Mouse (Mus musculus) embryonic stem cell, embryonic (primary cell): Measurements from ENCODE around the gene Tmem210.

Source experiments
- CTCF ChIA-PET, 4 experiments: fragments of 300-600 bp in 2 of 4; fragments of 350-600 bp in 2 of 4; sonication (Branson Sonifier 250); formaldehyde crosslinking; loops; one replicate each; lab custom pipeline; 2022; ENCODE audit warnings: inconsistent platforms in 2 of 4; lab: Charles Lee
- POLR2A ChIA-PET, 4 experiments: fragments of 300-600 bp in 2 of 4; fragments of 350-600 bp in 2 of 4; sonication (Branson Sonifier 250); formaldehyde crosslinking; loops; one replicate each; lab custom pipeline; 2022; ENCODE audit warnings: antibody characterized with exemption in 4 of 4, inconsistent platforms in 1 of 4; lab: Charles Lee

Gene Tmem210

DNA sequence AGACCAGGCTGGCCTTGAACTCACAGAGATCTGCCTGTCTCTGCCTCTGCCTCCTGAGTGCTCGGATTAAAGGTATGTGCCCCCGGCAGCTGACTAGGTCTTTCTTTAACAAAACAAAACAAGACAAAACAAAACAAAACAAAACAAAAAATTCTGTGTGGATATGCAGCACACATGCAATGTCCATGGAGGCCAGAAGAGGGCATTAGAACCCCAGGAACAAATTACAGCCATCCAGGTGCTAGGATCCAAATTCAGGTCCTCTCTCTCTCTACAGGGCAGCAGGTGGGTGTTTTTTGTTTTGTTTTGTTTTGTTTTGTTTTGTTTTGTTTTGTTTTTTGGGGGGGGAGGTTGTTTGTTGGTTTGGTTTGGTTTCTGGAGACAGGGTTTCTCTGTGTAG is 29.1 kb upstream of the Tmem210 start:
- CTCF ChIA-PET = interaction anchor here in 1 of 4 experiments (1.0 kb wide), 1 partner anchor 60 kb away, joined by 3 read pairs; the partner anchor contains the start of gene Grin1

GRCm38 (mm10) chr2:25261870-25262269 is 26.1 kb upstream of the Tmem210 start:
- ChIA-PET CTCF (interaction anchor here in 3 of 4 experiments (0.6 to 1.9 kb wide), 21 partner anchors 10 to 812 kb away, joined by 3 to 10 read pairs (median 4); partner anchors contain the start of genes Abca2 (in 1 of the 3), Anapc2 (in 1 of the 3), Arrdc1 (in 1 of the 3) and Lrrc26 (in 1 of the 3)), POLR2A (interaction anchor here (0.6 to 75.9 kb wide), 47 partner anchors 8 to 884 kb away, joined by 3 to 2347 read pairs (median 4); partner anchors contain the start of genes Anapc2 (in 4 of the 4), Ssna1 (in 4 of the 4), Nrarp (in 3 of the 4) and Fam166a (in 2 of the 4))

More for the DNA sequence above, 29.1 kb upstream of the Tmem210 start:
- POLR2A ChIA-PET = interaction anchor here in 3 of 4 experiments (0.7 to 75.9 kb wide), 5 partner anchors 13 to 197 kb away, joined by 3 to 2347 read pairs (median 4); partner anchors contain the start of genes Fam166a (in 2 of the 3), Nelfb (in 2 of the 3), Rnf224 (in 2 of the 3) and Slc34a3 (in 2 of the 3)

- POLR2A ChIA-PET = interaction anchor here (0.6 to 75.9 kb wide), 57 partner anchors 8 to 884 kb away, joined by 3 to 2347 read pairs (median 4); partner anchors contain the start of genes Anapc2 (in 4 of the 4), Ssna1 (in 4 of the 4), Nrarp (in 3 of the 4) and Cysrt1 (in 2 of the 4)
- CTCF ChIA-PET = interaction anchor here in 3 of 4 experiments (0.6 to 1.9 kb wide), 24 partner anchors 9 to 812 kb away, joined by 3 to 10 read pairs (median 4); partner anchors contain the start of genes Abca2 (in 1 of the 3), Anapc2 (in 1 of the 3), Arrdc1 (in 1 of the 3) and Lrrc26 (in 1 of the 3)
Measured at GRCm38 (mm10) chr2:25262291-25262767, 25.6 kb upstream of the Tmem210 start, which contains the start of gene Tprn. Gene Tprn (plus strand): TSS chr2:25262618.

GRCm38 (mm10) chr2:25262795-25263622 is 24.9 kb upstream of the Tmem210 start:
- CTCF ChIA-PET = interaction anchor here in 3 of 4 experiments (0.7 to 1.9 kb wide), 18 partner anchors 9 to 328 kb away, joined by 3 to 10 read pairs (median 4); partner anchors contain the start of genes Abca2 (in 1 of the 3), Anapc2 (in 1 of the 3), Arrdc1 (in 1 of the 3) and Lrrc26 (in 1 of the 3)
- POLR2A ChIA-PET = interaction anchor here (0.7 to 75.9 kb wide), 52 partner anchors 9 to 885 kb away, joined by 3 to 2347 read pairs (median 4); partner anchors contain the start of genes Anapc2 (in 4 of the 4), Ssna1 (in 4 of the 4), Nrarp (in 3 of the 4) and Cysrt1 (in 2 of the 4)

DNA sequence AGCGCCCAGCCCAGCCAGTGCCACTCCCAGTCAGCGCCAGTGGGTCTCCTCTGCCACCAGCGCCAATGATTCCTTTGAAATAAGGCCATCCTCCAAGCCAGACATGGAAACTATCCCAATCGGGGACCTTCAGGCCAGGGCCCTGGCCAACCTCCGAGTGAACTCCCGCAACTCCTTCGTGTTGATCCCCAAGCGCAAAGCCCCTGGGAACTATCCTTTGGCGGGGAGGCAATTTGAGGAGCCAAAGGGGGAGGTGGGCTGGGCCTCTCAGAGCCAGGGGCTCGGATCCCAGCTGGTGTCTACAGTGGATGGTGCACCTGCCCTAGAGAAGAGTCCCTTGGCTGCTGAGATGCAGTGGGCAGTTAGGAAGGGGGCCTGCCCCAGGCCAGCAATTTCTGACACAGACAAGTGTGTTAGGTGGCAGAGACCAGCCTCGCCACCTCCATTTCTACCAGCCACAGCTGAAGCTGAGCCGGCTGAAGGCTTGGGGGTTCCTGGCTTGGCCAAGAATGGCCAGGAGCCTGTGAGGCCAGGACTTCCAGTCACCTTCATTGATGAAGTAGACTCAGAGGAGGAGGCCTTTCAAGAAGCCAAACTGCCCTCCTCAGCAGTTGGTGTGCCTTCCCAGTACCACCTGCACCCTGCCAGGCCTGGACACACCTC is 24.2 kb upstream of the Tmem210 start:
- POLR2A ChIA-PET = interaction anchor here in 3 of 4 experiments (1.2 to 75.9 kb wide), 13 partner anchors 8 to 294 kb away, joined by 3 to 2347 read pairs (median 7); partner anchors contain the start of genes Anapc2 (in 2 of the 3), Fam166a (in 2 of the 3), Nelfb (in 2 of the 3) and Rnf224 (in 2 of the 3)

DNA sequence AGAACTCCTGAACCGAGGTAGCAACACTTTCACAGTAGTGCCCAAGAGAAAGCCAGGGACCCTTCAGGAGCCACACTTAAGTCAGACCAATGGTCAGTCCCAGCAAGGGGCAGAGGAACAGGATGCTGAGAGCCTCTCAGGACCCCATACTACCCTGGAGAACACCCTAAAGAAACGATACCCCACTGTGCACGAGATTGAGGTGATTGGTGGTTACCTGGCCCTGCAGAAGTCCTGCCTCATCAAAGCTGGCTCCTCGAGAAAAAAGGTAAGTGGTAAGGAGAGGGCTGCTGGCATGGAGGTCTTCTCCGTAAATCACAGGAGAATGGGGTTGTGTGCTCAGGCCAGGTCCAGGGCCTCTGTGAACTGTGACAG is 23.7 kb upstream of the Tmem210 start:
- POLR2A ChIA-PET = interaction anchor here in 3 of 4 experiments (0.9 to 75.9 kb wide), 6 partner anchors 8 to 68 kb away, joined by 3 to 2347 read pairs (median 12); partner anchors contain the start of genes Fam166a (in 2 of the 3), Nelfb (in 2 of the 3), Rnf224 (in 2 of the 3) and Slc34a3 (in 2 of the 3)
- CTCF ChIA-PET = no interaction called here

More for the DNA sequence above, 24.2 kb upstream of the Tmem210 start:
- CTCF ChIA-PET = interaction anchor here in 2 of 4 experiments (1.1 to 1.9 kb wide), 3 partner anchors 8 to 83 kb away, joined by 3 to 10 read pairs (median 9); partner anchors contain the start of genes Anapc2 (in 1 of the 2), Nrarp (in 1 of the 2) and Ssna1 (in 1 of the 2)

DNA sequence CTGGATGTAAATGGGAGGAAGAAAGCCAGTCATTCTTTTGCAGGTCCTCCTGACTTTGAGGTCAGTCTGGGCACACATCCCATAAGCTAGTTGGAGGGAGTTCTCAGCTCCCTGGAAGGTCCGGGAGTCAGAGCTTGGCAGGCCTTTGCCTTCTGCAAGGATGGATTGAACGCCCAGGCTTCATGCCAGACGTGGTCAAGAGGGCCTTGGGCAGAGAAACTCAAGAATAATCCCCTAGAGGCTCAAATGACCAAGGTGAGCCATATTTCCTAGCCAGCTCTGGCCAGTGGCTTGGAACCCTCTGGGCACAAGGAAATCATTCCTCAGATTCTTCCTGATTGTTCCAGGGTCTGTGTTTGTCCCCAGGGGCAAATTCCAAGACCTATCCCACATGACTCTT is 23.1 kb upstream of the Tmem210 start:
- CTCF ChIA-PET = interaction anchor here in 2 of 4 experiments (0.6 to 1.0 kb wide), 4 partner anchors 14 to 68 kb away, joined by 3 to 12 read pairs (median 4); no protein-coding TSS in a partner anchor
- POLR2A ChIA-PET = interaction anchor here in 3 of 4 experiments (0.7 to 75.9 kb wide), 11 partner anchors 9 to 98 kb away, joined by 3 to 2347 read pairs (median 3); partner anchors contain the start of genes Cysrt1 (in 2 of the 3), Fam166a (in 2 of the 3), Nelfb (in 2 of the 3) and Rnf208 (in 2 of the 3)

- POLR2A ChIA-PET = interaction anchor here (0.5 to 75.9 kb wide), 29 partner anchors 10 to 1403 kb away, joined by 3 to 2347 read pairs (median 4); partner anchors contain the start of genes Cysrt1 (in 2 of the 4), Fam166a (in 2 of the 4), Nelfb (in 2 of the 4) and Rnf208 (in 2 of the 4)
- CTCF ChIA-PET = interaction anchor here (0.6 to 5.0 kb wide), 8 partner anchors 13 to 315 kb away, joined by 3 to 16 read pairs (median 4); partner anchors contain the start of gene Ajm1 (in 1 of the 4)
Measured at GRCm38 (mm10) chr2:25265897-25266656, 21.9 kb upstream of the Tmem210 start.

GRCm38 (mm10) chr2:25266720-25267119 is 21.2 kb upstream of the Tmem210 start:
- ChIA-PET POLR2A (interaction anchor here (0.5 to 75.9 kb wide), 30 partner anchors 11 to 1404 kb away, joined by 3 to 2347 read pairs (median 4); partner anchors contain the start of genes Tor4a (in 3 of the 4), Tubb4b (in 3 of the 4), Fam166a (in 2 of the 4) and Nelfb (in 2 of the 4)), CTCF (interaction anchor here in 2 of 4 experiments (1.4 to 5.0 kb wide), 3 partner anchors 13 to 314 kb away, joined by 3 to 16 read pairs (median 4); partner anchors contain the start of gene Ajm1 (in 1 of the 2))

GRCm38 (mm10) chr2:25267241-25267640 is 20.7 kb upstream of the Tmem210 start:
- POLR2A ChIA-PET = interaction anchor here in 3 of 4 experiments (0.6 to 75.9 kb wide), 27 partner anchors 11 to 318 kb away, joined by 3 to 2347 read pairs (median 4); partner anchors contain the start of genes Tor4a (in 3 of the 3), Tubb4b (in 3 of the 3), Fam166a (in 2 of the 3) and Nelfb (in 2 of the 3)

DNA sequence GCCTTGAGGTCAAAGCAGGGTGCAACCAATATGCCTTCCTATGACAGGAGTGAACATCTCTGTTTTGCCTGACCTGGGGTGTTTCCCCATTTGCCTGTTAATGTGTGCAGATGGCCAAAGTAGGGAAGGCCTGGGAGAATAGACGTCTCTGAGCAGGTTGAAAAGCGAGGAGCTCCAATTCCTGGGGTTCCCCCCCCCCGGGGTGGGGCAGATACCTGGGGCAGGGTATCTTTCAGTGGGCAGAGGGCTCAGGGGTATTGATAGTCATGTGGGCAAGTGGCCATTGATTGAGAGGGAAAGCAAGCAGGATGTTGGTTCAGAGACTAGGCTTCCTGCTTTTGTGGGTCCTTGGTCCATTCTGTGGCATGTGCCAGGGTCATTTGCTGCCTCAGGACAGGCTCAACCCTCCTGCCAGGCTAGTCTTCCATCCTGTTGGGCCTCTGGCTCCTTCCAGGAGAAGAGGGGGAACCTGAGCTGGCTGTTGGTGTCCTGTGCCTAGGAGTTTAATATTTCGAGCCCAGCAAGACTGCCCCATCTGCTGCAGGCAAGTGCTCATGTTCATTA is 20.1 kb upstream of the Tmem210 start:
- ChIA-PET CTCF (interaction anchor here in 3 of 4 experiments (0.5 to 5.0 kb wide), 6 partner anchors 11 to 134 kb away, joined by 3 to 16 read pairs (median 3); no protein-coding TSS in a partner anchor), POLR2A (interaction anchor here in 3 of 4 experiments (0.6 to 75.9 kb wide), 24 partner anchors 11 to 292 kb away, joined by 3 to 2347 read pairs (median 4); partner anchors contain the start of genes Tubb4b (in 3 of the 3), Fam166a (in 2 of the 3), Nelfb (in 2 of the 3) and Rnf224 (in 2 of the 3))

More at GRCm38 (mm10) chr2:25267241-25267640, 20.7 kb upstream of the Tmem210 start:
- CTCF ChIA-PET = interaction anchor here in 3 of 4 experiments (0.5 to 5.0 kb wide), 5 partner anchors 12 to 314 kb away, joined by 3 to 16 read pairs (median 3); partner anchors contain the start of gene Ajm1 (in 1 of the 3)

DNA sequence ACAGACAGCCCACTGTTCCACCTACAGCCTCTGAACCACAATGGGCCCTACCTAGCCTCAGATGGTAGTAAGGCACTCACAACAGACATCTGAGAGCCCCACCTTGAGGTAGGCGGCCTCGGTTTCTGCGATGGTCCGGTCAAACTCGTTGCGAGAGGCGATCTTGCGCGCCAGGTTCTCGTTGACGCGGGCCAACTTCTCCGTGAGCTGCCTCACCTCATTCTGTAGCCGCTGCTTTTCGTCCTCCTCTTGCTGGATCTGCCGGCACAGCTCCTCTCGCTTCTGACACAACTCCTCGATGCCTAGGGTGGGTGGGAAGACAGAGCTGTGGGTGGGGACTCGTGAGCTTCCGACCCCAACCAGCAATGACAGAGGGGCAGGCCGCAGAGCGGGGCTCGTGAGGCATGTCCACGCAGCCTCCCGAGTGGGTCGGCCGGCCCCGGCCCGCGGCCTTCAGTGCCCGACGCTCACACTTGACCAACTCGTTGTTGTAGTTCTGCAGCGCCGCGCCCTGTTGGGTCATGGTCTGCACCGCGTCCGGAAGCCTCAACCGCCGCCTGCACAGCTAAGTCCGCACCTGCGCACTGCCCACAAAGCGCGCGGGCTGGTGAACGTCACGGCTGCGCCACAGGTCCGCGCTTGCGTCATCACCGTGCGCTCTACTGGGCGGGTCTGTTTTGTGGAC is 16.0 kb upstream of the Tmem210 start, which contains the start of the genes Ssna1 and Anapc2:
Gene Ssna1 (minus strand): TSS at position 612 of the 685 bp plus-strand sequence.
Gene Anapc2 (plus strand): TSS at position 652 of the 685 bp plus-strand sequence.
- CTCF ChIA-PET = interaction anchor here (0.6 to 2.5 kb wide), 32 partner anchors 9 to 806 kb away, joined by 3 to 11 read pairs (median 3); partner anchors contain the start of genes Nrarp (in 1 of the 4), Tprn (in 1 of the 4) and Traf2 (in 1 of the 4)
- POLR2A ChIA-PET = interaction anchor here (0.6 to 75.9 kb wide), 77 partner anchors 9 to 1174 kb away, joined by 3 to 2347 read pairs (median 4); partner anchors contain the start of genes Tprn (in 4 of the 4), Lrrc26 (in 3 of the 4), Man1b1 (in 3 of the 4) and Tubb4b (in 3 of the 4)

- POLR2A ChIA-PET = interaction anchor here (0.6 to 75.9 kb wide), 63 partner anchors 9 to 353 kb away, joined by 3 to 2347 read pairs (median 4); partner anchors contain the start of genes Tprn (in 4 of the 4), Lrrc26 (in 3 of the 4), Man1b1 (in 3 of the 4) and Tubb4b (in 3 of the 4)
- CTCF ChIA-PET = interaction anchor here (0.7 to 2.5 kb wide), 24 partner anchors 9 to 274 kb away, joined by 3 to 11 read pairs (median 3); partner anchors contain the start of genes Nrarp (in 1 of the 4) and Traf2 (in 1 of the 4)
Measured at GRCm38 (mm10) chr2:25272515-25272914, 15.4 kb upstream of the Tmem210 start.
